Mouse (Mus musculus): ENCODE data around the gene Gfi1b. TPM values are rescaled to one million over a fixed set of nuclear protein-coding genes. Genes with fewer than 3 reads are reported as not detected.

The Gfi1b gene
- polyA plus RNA-seq, 1 experiment from 2014 or later = 0.09 TPM

DNA sequence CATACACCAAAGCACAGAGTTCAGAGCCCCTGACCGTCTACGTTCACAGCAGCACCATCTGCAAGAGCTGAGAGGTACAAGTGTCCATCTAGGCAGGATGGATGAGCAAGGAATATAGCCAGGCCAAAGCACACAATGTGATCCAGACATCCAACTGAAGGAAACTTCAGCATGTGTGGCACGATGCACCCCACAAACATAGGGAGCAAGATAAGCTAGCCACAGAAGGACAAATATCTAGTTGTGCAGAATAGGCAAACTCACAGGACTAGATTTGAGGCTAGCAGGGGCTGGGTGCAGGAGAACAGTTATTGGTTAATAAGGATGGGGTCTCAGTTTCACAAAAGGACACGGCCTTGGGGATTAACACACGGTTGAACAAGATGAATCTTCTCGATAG, 2.4 kb downstream of the Gfi1b start:
- H3K27me3 ChIP-seq (ENCODE audit: insufficient read depth, low read length) = 0 out of 2 replicates have a peak, but pooled peaks cover 6% of the 10 kb centered on the region
- no peak overlapping the region for H3K27ac ChIP-seq
- no peak overlapping the region for H3K4me2 ChIP-seq (ENCODE audit: low read length)
- H3K9me3 ChIP-seq (replicated peaks; ENCODE audit: low read length) = no peaks in the 10 kb centered on the region
- ATAC-seq (replicated peaks; ENCODE audit: low FRiP score, low read depth) = no peak
- no peak overlapping the region for H3K4me3 ChIP-seq (replicated peaks; ENCODE audit: low read depth, low read length)
- no peaks in the 10 kb centered on the region for H3K36me3 ChIP-seq (ENCODE audit: insufficient read depth, low read length)
- WGBS = 81% methylated on average over 6 of the region's 6 CpGs
- DNase-seq (ENCODE audit: low spot score) = no peak
- no peaks in the 10 kb centered on the region; the same call in 1 of the 2 replicates for H3K4me1 ChIP-seq (replicated peaks; ENCODE audit: insufficient read depth, low read length)
- TF ChIP-seq CTCF (IDR thresholded peaks at IDR 0.05; ENCODE audit: low read depth) = no peak
- no peak overlapping the region for H3K9ac ChIP-seq (ENCODE audit: low read depth, low read length)

DNA sequence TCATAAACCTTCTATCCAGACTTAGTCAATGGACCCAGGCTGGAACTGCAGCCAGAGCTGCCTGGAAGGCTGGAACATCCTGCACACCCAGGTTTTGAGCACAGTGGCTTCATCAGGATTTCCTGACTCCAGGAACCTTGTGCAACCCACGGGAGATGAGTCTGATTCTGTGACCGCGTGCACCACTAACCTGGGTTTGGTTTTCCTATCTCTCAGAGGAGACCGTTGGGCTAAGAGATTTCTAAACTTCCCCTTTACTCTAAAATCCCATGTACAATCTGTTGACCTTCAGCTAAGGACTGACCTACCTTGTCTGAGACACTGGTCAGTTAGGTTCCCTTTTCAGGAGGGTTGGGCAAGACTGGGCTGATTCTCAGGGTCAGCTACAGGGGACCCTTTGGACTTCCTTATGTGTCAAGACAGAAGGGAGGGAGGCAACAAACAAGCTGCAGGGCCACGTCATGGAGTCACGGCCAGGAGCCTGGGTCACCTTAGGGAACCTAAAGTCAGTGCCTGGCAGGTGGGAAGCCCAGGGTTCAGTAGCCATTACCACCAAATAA, 2.9 kb downstream of the Gfi1b start:
- DNase-seq (ENCODE audit: low spot score) = no peak
- 79% methylated on average over 6 of the region's 6 CpGs for WGBS
- 0 out of 2 replicates have a peak, but pooled peaks cover 6% of the 10 kb centered on the region for H3K27me3 ChIP-seq (ENCODE audit: insufficient read depth, low read length)

DNA sequence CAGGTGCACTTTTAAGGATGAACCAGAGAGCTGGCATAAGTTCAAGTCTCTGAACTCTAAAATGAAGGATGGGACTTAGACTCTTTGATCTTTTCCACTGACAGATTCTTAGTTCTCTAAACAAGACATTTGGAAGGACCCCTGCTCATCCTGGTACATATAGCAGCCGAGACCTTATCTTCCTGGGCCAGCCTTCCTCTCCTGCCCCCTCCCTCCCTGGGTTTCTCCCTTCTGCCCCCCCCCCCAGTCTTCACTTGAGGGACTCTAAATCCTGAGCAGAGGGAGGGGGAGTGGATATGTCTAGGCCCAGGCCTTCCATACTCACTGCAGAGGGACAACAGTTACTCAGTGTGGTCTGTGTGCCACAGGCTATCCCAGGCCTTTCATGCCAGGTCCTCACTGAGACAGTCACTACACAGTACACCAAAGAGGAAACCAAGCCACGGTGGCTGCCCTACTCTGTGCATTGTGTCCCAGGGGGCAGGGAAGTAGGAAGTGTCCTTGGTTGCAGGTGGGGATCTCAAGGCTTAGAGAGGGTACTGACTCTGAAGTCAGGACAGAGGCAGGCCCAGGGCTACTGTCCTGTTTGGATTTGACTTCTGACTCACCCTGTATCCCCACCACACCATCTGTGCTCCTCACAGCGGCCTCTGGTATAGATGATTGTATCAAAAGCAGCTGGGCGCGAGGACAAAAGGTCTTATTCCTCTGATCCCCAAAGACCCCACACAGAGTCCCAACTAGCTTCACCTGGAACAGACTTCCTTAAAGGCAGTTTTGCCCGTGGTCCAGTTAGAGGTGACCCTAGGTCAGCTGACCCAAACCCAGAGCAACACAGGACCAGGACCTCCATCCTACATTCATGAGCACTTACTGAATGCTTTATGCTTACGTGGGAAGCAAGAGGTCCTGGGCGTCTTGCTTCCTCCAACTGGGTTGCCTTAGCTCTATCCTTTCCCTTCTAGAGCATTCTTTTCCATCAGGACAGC, 4.0 kb downstream of the Gfi1b start:
- H3K9me3 ChIP-seq (replicated peaks; ENCODE audit: low read length) = no peaks in the 10 kb centered on the region
- 72% methylated on average over 8 of the region's 8 CpGs for WGBS
- 0 out of 2 replicates have a peak, but pooled peaks cover 6% of the 10 kb centered on the region for H3K27me3 ChIP-seq (ENCODE audit: insufficient read depth, low read length)
- H3K9ac ChIP-seq (ENCODE audit: low read depth, low read length) = no peak overlapping the region
- ATAC-seq (replicated peaks; ENCODE audit: low FRiP score, low read depth) = no peak; the same call in 1 of the 2 replicates
- no peaks in the 10 kb centered on the region; the same call in 1 of the 2 replicates for H3K4me1 ChIP-seq (replicated peaks; ENCODE audit: insufficient read depth, low read length)
- no peak for TF ChIP-seq CTCF (IDR thresholded peaks at IDR 0.05; ENCODE audit: low read depth)
- H3K27ac ChIP-seq = no peak overlapping the region
- H3K36me3 ChIP-seq (ENCODE audit: insufficient read depth, low read length) = no peaks in the 10 kb centered on the region
- no peak overlapping the region for H3K4me2 ChIP-seq (ENCODE audit: low read length)
- H3K4me3 ChIP-seq (replicated peaks; ENCODE audit: low read depth, low read length) = no peak overlapping the region
- no peak for DNase-seq (ENCODE audit: low spot score)

More for the DNA sequence above, 2.9 kb downstream of the Gfi1b start:
- H3K36me3 ChIP-seq (ENCODE audit: insufficient read depth, low read length) = no peaks in the 10 kb centered on the region
- no peaks in the 10 kb centered on the region; the same call in 1 of the 2 replicates for H3K4me1 ChIP-seq (replicated peaks; ENCODE audit: insufficient read depth, low read length)
- no peak for ATAC-seq (replicated peaks; ENCODE audit: low FRiP score, low read depth)
- no peaks in the 10 kb centered on the region for H3K9me3 ChIP-seq (replicated peaks; ENCODE audit: low read length)
- H3K9ac ChIP-seq (ENCODE audit: low read depth, low read length) = no peak overlapping the region
- H3K4me3 ChIP-seq (replicated peaks; ENCODE audit: low read depth, low read length) = no peak overlapping the region
- no peak overlapping the region for H3K4me2 ChIP-seq (ENCODE audit: low read length)
- no peak for TF ChIP-seq CTCF (IDR thresholded peaks at IDR 0.05; ENCODE audit: low read depth)
- H3K27ac ChIP-seq = no peak overlapping the region

DNA sequence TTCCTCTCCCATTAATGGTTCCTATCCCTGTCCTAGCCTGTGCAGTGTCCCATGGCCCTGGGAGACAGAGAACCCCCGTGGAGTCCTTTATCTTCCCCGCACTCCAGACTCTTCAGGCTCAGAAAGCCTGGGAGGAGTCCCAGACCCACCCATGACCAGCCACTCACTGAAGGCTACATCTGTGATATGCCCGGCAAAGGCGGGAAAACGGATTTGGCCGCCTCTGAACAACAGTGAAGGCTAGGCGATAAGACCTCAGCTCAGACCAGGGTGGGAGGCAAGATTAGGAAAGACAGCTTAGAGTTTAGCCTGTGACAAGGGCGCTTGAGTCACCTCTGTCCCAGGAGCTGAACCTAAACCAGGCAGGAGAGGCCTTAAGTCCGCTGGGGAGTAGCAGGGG, 4.9 kb downstream of the Gfi1b start:
- 0 out of 2 replicates have a peak, but pooled peaks cover 6% of the 10 kb centered on the region for H3K27me3 ChIP-seq (ENCODE audit: insufficient read depth, low read length)
- no peaks in the 10 kb centered on the region for H3K9me3 ChIP-seq (replicated peaks; ENCODE audit: low read length)
- H3K9ac ChIP-seq (ENCODE audit: low read depth, low read length) = no peak overlapping the region
- DNase-seq (ENCODE audit: low spot score) = no peak
- no peak for TF ChIP-seq CTCF (IDR thresholded peaks at IDR 0.05; ENCODE audit: low read depth)
- ATAC-seq (replicated peaks; ENCODE audit: low FRiP score, low read depth) = no peak
- no peak overlapping the region for H3K4me2 ChIP-seq (ENCODE audit: low read length)
- no peak overlapping the region for H3K4me3 ChIP-seq (replicated peaks; ENCODE audit: low read depth, low read length)
- H3K4me1 ChIP-seq (replicated peaks; ENCODE audit: insufficient read depth, low read length) = no peaks in the 10 kb centered on the region; the same call in 1 of the 2 replicates
- H3K36me3 ChIP-seq (ENCODE audit: insufficient read depth, low read length) = no peaks in the 10 kb centered on the region
- WGBS = 79% methylated on average over 9 of the region's 9 CpGs
- H3K27ac ChIP-seq = no peak overlapping the region

DNA sequence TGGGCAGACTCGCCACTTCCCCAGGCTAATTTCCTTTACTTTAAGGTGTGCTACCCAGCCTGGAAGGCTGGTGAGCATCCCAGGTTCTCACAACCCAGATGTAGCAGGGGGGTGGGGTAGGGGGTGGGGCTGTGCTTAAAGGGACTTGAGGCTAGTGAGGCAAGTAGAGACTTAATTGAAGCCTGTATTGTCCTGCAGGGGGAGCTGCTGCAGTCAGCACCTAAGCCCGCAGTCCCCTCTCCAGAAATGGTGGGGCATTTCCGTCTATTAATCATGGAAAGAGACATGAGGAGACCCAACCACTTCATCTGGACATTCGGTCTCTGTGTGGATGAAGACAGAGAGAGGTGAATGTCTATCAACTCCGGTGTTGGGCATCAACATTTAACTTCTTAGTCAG, 5.4 kb downstream of the Gfi1b start:
- peak; percentile 47 for TF ChIP-seq CTCF (IDR thresholded peaks at IDR 0.05; ENCODE audit: low read depth)
- no peak overlapping the region for H3K27ac ChIP-seq
- no peaks in the 10 kb centered on the region; the same call in 1 of the 2 replicates for H3K4me1 ChIP-seq (replicated peaks; ENCODE audit: insufficient read depth, low read length)
- H3K4me2 ChIP-seq (ENCODE audit: low read length) = no peak overlapping the region
- H3K27me3 ChIP-seq (ENCODE audit: insufficient read depth, low read length) = 0 out of 2 replicates have a peak, but pooled peaks cover 6% of the 10 kb centered on the region
- no peaks in the 10 kb centered on the region for H3K36me3 ChIP-seq (ENCODE audit: insufficient read depth, low read length)
- ATAC-seq (replicated peaks; ENCODE audit: low FRiP score, low read depth) (no peak), DNase-seq (ENCODE audit: low spot score) (no peak)
- no peaks in the 10 kb centered on the region for H3K9me3 ChIP-seq (replicated peaks; ENCODE audit: low read length)
- WGBS = 31% methylated on average over 5 of the region's 5 CpGs
- no peak overlapping the region for H3K4me3 ChIP-seq (replicated peaks; ENCODE audit: low read depth, low read length)
- no peak overlapping the region for H3K9ac ChIP-seq (ENCODE audit: low read depth, low read length)

DNA sequence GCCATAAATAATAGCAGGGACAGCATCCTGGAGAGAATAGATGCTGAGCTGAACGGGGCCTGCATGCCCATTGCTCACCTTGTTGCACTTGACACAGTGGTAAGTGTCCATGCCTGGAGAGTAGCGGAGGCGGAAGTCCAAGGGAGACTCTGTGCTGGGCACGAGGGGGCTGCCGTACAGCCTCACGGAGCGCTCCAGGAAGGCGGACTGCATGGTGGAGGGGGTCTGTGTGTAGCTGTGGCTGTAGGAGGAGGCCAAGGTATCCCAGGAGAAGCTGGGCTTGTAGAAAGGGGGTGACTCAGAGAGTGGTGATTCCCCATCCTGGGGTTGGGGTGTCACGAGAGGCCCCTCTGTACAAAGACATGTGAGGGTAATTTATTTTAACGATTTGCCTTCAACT, 8.2 kb downstream of the Gfi1b start:
- 83% methylated on average over 10 of the region's 10 CpGs for WGBS
- DNase-seq (ENCODE audit: low spot score) (no peak), ATAC-seq (replicated peaks; ENCODE audit: low FRiP score, low read depth) (no peak)

More for the DNA sequence above, 8.2 kb downstream of the Gfi1b start:
- Histone ChIP-seq H3K4me1 (replicated peaks; ENCODE audit: insufficient read depth, low read length) (no peaks in the 10 kb centered on the region; the same call in 1 of the 2 replicates), H3K36me3 (ENCODE audit: insufficient read depth, low read length) (no peaks in the 10 kb centered on the region), H3K4me3 (replicated peaks; ENCODE audit: low read depth, low read length) (no peak overlapping the region), H3K27ac (no peak overlapping the region), H3K9me3 (replicated peaks; ENCODE audit: low read length) (no peaks in the 10 kb centered on the region), H3K27me3 (ENCODE audit: insufficient read depth, low read length) (no peaks in the 10 kb centered on the region), H3K4me2 (ENCODE audit: low read length) (no peak overlapping the region), H3K9ac (ENCODE audit: low read depth, low read length) (no peak overlapping the region)
- no peak for TF ChIP-seq CTCF (IDR thresholded peaks at IDR 0.05; ENCODE audit: low read depth)

All from kidney, postnatal 0 days (tissue).